Mouse (Mus musculus) left cerebral cortex, adult 2 months (tissue): ENCODE measurements around the gene Gm11444. TPM values are rescaled to one million over a fixed set of nuclear protein-coding genes. Genes with fewer than 3 reads are reported as not detected.

ENCODE experiments used
- DNase-seq, 2 experiments: peaks; one replicate each; pipeline ENCODE4 v3.0.0; 2021 to 2022; ENCODE audit warnings: low spot score in 2 of 2, mixed read lengths in 1 of 2; ENCODE audit errors: extremely low spot score in 1 of 2
- H3K27ac ChIP-seq: fragments of 200-600 bp; 2 replicates; pipeline ENCODE4 v1.8.1; 2022
- H3K4me3 ChIP-seq: fragments of 200-600 bp; 2 replicates; pipeline ENCODE4 v1.8.1; 2022
- CTCF ChIP-seq: fragments of 200-600 bp; IDR thresholded peaks from 2 replicates; pipeline ENCODE4 v1.8.1; 2022; ENCODE audit warnings: antibody characterized with exemption, mild to moderate bottlenecking, moderate library complexity
- intact Hi-C: fragments of 180-260 bp; cut with DNase I; formaldehyde crosslinking; loops from one replicate; pipeline ENCODE4 v1.15.1; 2025
- total RNA-seq, 2 experiments: library from RNA; stranded (reverse); gene quantifications; 2 replicates each; pipeline ENCODE4 v1.2.3; 2021

Gene Gm11444
- total RNA-seq, 2 experiments from 2014 or later: not detected

DNA sequence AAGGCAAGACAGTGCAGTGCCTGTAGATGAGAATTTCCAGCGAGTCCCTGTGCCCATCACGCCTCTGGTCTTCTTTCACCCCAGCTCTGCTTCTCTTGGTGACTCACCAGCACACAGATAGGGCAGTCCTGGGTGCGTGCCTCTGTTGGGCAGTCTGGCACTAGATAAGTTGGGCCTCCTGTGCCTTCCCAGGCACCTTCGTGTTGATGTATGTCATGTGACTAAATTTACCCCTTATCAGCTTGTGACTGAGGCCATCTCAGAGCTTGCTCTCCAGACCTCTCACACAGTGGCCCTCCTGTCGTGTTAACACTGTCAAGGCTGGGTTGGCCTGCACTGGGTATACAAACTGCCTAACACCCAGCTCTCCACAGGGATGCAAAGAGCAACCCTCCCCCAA, 46.1 kb downstream of the Gm11444 start:
- no peak overlapping the region for H3K4me3 ChIP-seq
- TF ChIP-seq CTCF: no peak
- no peak overlapping the region for H3K27ac ChIP-seq
- DNase-seq: no peak
- intact Hi-C loops: no loop called here

- no peak overlapping the region for H3K4me3 ChIP-seq
- no peak for TF ChIP-seq CTCF
- no peak for DNase-seq
- intact Hi-C loops: no loop called here
- no peak overlapping the region for H3K27ac ChIP-seq
Measured at GRCm38 (mm10) chr11:85800380-85800779, 49.8 kb downstream of the Gm11444 start.

DNA sequence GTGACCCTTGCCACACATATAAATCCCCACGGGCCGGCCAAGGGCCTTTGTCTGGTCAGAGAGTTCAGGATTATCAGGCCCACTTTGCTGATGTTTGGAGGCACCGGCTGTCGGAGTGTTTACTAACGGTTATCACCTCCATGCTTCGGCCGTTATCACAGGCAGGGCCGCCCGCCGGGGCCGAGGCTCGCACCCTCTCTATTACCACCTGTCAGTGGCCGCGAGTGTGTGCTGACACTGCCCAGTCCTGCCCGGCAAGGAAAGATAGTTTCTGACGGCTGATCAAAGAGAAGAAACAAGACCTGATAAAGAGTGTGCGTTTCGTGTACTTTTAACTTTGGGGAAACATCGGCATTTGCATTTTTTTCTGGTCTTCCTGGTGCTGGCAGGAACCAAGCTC, 50.3 kb downstream of the Gm11444 start:
- Histone ChIP-seq H3K27ac (no peak overlapping the region), H3K4me3 (no peak overlapping the region)
- intact Hi-C loops: no loop called here
- no peak for TF ChIP-seq CTCF
- DNase-seq: no peak

DNA sequence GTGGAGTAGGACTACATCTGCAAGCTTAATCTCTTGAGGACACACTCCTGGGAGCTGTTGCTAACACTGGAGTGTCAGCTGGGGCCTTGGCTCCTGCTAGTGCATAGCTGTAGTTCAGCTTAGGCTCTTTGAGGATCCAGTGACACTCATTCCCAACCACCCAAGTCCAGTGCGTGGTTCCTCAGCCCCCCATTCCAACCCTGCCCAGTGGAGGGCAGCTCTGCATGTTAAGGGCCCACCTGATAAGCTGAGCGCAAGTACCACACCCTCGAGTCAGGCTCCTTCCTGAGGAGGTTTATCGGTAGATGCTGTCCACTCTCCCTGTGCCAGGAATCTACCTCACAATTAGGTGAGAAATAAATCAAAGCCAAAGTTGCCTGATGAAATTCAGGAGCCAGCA, 50.7 kb downstream of the Gm11444 start:
- no peak overlapping the region for H3K4me3 ChIP-seq
- no peak overlapping the region for H3K27ac ChIP-seq
- DNase-seq: no peak
- intact Hi-C loops: no loop called here
- TF ChIP-seq CTCF: no peak

Other genes starting within 250 kb of the Gm11444 start
- gene Tbx2, start 17.8 kb downstream of the Gm11444 start, total RNA-seq: 1 to 10 TPM; 1.9 to 2.0 TPM
- gene Tbx4, start 36.1 kb upstream of the Gm11444 start, total RNA-seq: under 1 TPM in 1 of 2 experiments, not detected in 1; 0.19 TPM